Mouse (Mus musculus): Measurements from ENCODE around the gene Phkb.

Phkb gene

DNA sequence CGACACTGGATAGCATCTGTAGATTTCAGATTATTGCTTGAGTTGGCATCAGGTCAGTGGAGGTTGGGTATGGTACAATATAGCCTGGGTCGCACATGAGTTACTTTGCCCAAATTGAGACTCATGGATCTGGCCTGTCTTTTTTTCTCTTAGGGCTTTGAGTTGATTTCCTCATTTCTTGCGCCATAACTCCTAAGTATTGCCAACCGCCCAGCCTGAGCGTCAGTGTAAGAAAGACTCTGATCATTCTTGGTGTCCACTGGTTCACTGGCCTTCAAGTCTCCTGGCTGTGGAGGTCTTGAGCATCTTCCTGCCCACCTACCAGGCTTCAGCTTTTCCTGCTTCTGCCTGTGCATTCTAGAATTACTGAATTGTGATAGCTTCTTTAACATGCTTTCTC, 104.1 kb downstream of the Phkb start:
- in situ Hi-C loops (cut with MboI, MseI): no loop called here

DNA sequence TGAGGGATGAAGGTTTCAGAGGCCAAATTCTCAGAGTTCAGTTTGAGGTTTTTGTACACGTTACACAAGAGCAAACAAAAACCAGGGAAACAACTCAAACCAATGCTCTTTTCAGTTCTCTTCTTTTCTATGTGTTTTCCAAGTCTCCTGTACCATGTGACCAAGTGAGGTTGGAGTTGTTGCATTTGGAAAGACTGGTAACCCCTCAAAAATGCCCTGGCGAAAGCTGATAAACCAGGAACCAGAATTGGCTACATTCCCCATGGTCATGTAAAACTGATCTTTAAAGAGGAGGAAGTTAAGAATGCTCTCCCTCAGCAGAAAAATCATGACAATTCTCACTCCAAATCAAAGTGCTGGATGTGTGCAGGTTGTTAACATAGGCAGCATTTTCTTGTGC, 117.6 kb downstream of the Phkb start:
- in situ Hi-C loops (cut with MboI, MseI): no loop called here

DNA sequence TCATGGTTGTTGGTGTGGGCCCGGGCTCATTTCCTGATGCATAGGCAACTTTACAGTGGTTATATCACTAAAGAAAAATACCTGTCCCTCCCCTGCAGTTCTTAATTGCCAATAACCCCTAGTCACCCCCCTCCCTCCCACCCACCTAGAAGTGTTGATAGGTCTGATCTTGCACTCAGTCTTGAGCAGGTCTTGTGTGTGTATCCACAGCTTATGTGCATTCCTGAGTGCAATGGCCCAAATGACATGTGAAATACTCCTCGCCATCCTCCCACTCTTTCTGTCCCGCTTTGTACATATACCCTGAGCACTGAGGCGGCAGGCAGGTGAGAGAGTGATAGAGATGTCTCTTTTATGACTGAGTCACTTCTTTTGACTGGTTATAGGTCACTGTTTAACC, 119.1 kb downstream of the Phkb start:
- in situ Hi-C loops (cut with MboI, MseI): no loop called here

DNA sequence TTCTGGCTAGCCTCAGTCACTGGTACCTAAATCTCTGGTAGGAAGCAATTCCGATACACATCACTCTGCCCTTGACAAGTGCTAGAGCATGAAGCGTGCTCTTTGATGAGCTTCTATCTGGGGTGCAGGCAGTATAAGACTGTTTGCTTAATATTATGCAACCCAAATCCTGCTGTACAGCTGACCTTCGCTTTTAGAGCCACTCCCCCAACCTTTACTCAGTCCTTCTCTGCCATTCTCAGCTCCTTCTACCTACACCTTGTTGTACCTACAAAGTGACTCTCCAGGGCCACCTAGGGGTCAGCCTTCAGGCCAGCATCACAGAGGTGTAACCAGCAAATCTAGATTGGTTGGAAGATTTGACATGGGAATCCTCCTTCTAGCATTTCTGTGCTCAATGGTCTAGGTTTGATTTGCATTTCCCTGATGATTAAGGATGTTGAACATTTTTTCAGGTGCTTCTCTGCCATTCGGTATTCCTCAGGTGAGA, 136.9 kb downstream of the Phkb start:
- in situ Hi-C loops (cut with MboI, MseI): no loop called here

DNA sequence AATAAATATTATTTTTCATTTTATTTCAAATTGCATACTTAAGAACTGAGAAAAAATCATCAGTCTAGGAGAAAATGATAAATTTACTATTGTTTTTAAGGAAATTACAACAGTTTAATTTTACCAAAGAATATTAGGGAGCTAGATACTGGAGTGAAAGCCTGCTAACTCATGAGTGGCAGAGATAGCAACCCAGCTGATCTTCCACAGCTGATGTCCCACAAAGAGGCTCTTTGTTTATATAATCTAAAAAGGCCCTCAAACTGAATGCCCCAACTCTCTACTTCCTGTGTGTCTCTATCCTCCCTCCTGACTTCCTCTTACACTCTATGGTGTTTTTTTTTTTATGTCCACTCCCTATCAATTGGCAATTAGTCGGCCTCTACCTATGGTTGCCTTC, 152.2 kb downstream of the Phkb start:
- in situ Hi-C loops (cut with MboI, MseI): no loop called here

DNA sequence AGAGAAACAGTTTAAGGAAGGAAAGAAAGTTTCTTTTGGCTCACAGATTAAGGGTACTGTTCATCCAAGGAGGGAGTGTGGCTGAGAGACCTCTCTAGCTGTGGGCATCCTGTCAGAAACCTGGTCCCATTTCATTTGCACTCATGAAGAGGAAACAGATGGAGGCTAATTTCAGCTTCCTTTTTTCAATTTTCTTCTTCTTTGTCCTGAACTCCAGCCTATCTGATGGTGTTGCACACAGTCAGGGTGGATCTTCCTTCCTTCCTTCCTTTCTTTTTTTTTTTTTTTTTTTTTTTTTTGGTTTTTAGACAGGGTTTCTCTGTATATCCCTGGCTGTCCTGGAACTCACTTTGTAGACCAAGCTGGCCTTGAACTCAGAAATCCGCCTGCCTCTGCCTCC, 152.9 kb downstream of the Phkb start:
- in situ Hi-C loops (cut with MboI, MseI): no loop called here

GRCm38 (mm10) chr8:85995971-85996370, 155.2 kb downstream of the Phkb start:
- in situ Hi-C loops (cut with MboI, MseI): no loop called here

DNA sequence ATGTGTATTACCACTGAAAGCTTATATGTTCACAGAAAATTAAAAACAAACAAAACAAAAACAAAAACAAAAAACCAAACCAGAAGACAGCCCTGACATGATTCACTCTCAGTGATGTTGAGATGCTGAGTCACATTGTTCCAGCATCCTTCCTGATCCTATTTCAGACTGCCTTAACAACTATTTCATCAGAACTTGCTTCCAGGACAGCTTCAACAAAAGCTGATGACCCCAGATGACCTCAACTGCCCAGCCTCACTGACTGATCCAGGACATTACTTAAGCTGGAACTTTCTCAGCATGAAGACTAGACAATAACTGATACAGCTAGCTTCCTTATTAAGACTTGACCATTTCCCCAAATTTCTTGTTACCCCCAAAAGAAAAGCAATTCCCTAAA, 165.7 kb downstream of the Phkb start:
- in situ Hi-C loops (cut with MboI, MseI): no loop called here

DNA sequence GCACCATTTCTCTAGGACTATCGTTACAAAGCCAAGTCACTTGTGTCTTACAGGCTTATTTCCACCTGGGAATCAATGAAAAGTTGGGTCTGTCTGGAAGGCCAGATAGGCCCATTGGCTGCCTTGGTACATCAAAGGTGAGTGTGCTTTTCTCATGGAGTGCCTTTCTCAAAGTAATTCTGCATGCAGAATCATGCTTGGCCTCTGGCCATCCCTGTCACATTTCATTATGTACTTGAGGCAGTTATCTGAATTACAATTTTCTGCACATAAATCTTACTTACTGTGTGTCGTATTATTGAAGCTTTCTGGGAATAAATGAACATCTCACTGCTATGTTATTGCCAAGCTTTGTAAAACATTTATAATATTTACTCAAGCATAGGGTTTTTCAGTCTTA, 176.0 kb downstream of the Phkb start:
- in situ Hi-C loops (cut with MboI, MseI): no loop called here

DNA sequence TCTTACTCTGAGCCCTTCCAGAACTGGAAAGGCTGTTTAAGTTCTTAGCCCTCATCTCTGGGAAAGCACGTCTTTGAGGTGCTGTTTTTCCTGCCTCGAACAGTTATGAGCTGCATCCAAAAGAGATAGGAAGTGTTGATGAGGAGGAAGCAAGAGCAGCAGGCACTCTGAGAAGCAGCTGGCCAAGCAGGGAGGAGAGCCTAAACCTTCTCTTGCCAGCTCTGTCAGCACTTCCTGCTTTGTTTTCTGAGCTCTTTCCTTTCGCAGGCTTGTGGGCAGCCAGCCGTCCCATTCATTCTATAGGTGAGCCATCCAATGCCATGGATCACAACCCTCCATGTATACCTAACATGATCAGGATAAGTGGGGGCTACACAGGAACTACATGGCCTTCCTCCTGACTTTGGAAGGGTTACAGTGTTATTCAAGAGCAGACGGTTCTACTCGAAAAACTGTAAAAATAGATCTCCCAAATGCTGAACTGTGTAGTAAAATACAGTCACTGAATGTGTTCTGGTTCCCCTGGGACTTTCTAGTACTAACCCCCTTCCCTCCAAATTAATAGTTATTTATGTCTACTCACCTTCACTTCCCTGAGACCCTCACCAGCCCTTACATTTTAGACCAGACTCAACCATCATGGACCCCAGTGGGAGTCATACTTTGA, 188.0 kb downstream of the Phkb start:
- in situ Hi-C loops (cut with MboI, MseI): no loop called here

DNA sequence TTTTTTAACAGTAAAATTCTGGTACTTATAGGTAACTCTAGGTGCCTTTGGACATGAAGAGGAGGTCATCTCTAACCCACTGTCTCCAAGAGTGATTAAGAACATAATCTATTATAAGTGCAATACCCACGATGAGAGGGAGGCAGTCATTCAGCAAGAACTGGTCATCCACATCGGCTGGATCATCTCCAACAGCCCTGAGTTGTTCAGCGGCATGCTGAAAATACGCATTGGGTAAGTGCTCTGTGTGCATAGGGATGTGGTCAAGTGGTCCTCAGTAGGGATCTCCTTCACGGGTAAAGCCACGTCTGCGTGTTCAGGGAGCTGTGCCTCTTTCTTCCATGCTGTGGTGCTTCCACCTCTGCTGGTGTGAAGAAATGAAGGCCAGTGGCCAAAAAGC, 188.7 kb downstream of the Phkb start:
- in situ Hi-C loops (cut with MboI, MseI): no loop called here

- in situ Hi-C loops (cut with MboI, MseI): no loop called here
Observed at GRCm38 (mm10) chr8:86034662-86035365, 194.1 kb downstream of the Phkb start.

DNA sequence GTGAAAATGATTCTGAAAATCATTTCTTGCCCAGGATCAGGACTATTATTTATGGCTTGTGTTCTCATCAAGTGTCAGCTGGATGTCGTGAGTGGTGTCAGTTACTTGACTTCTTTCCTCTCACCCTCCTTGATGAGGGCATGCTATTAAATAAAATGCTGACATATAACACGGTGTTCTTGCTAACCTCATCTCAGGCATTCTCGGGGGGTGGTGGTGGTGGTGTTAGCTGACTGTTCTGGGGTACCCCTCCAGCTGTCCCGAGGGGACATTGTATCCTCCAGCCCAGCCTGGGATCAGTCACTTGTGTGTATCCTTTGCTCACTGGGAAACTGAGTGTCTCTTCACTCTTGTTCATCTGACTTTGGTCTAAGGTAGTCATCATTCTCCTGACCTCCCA, 194.6 kb downstream of the Phkb start:
- in situ Hi-C loops (cut with MboI, MseI): no loop called here

GRCm38 (mm10) chr8:86038462-86038861, 197.7 kb downstream of the Phkb start:
- in situ Hi-C loops (cut with MboI, MseI): no loop called here

- in situ Hi-C loops (cut with MboI, MseI): no loop called here
Observed at GRCm38 (mm10) chr8:86042049-86042448, 201.3 kb downstream of the Phkb start.

DNA sequence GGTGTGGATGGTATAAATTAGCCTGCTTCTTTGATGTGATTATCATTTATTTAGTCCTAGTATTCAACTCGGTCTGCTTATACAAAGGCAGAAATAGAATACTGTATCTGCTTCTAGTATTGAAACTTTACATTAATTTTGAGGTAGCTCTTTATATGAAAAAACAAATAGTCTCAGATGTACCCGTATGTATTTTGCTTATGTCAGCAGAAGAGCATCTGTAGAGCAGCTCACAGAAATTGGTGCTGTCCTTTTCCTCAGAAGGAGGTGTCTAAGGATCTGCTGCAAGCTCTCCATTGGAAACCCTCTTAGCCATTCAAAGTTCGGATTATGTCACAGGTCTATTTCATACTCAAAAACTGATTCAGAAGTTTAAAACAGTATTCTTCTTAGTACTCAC, 210.1 kb downstream of the Phkb start:
- in situ Hi-C loops (cut with MboI, MseI): no loop called here

GRCm38 (mm10) chr8:86052003-86052402, 211.2 kb downstream of the Phkb start:
- in situ Hi-C loops (cut with MboI, MseI): no loop called here

DNA sequence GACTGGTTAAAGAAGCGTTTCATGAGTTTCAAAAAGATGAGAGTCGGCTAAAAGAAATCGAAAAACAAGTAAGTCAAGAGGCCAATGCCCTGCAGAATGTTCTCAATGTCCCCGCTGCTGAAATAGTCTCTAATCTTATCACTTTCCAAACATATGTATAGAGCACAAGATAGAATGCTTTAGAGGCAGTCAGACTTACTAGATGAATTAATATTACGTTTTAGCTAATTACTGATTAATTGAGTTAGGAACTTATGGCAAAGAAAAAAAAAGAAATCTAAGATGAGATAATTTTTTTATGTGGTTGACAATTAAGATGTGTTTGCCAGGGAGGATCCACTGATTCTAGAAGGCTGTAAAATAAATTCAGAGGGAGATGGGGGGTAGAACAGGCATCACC, 217.9 kb downstream of the Phkb start:
- in situ Hi-C loops (cut with MboI, MseI): no loop called here

DNA sequence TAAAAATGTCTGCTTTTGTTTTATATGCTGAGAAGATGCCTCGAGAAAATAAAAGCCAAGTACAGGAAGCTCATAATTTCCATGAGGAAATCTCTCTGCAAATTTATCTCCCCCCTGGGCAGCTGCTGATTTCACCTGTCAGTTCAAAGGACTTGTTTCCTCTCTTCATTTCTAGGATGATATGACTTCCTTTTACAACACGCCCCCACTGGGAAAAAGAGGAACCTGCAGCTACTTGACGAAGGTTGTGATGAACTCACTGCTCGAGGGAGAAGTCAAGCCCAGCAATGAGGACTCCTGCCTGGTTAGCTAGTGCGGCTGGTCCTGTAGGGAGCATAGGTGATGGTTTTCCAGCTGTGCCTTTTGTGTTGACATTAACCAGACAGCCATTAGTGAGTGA, 218.4 kb downstream of the Phkb start:
- in situ Hi-C loops (cut with MboI, MseI): no loop called here

DNA sequence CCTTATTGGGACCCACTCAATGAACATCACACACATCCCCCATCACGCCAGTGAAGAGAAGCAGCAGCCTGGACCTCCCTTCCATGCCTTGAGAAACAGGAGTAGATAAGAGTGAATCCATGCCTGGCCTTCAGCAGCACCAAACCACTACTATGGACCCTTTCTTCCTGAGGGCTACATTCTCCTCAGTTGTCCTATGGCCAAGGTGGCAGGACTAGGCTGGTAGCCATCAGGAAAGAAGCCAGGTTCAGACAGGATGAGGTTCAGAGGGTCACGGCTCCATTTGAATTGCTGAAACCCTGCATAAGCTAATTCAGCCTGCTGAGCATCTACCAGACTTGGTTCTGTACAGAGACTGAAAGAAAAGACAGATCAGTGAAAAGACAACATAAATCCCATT, 222.7 kb downstream of the Phkb start:
- in situ Hi-C loops (cut with MboI, MseI): no loop called here

- in situ Hi-C loops (cut with MboI, MseI): no loop called here
Observed at GRCm38 (mm10) chr8:86079433-86079832, 238.7 kb downstream of the Phkb start.

DNA sequence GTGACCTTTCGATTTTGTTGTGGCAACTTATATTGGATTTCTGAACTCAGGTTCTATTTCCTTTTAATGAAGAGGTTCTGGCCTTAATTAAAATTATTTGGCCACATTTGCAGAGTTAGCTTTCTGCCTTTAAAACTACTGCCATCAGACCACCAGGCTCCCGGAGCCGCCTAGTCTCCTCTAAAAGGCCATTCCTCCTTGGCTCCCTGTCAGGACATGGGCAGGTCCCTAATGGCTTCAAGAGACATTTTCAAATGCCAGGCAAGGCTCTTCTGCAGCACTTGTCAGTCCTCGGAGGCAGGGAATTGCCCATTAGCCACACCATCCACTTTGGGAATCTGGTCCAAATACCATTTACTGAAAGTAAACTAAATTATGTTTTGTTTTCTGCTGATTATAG, 242.6 kb downstream of the Phkb start:
- in situ Hi-C loops (cut with MboI, MseI): no loop called here

DNA sequence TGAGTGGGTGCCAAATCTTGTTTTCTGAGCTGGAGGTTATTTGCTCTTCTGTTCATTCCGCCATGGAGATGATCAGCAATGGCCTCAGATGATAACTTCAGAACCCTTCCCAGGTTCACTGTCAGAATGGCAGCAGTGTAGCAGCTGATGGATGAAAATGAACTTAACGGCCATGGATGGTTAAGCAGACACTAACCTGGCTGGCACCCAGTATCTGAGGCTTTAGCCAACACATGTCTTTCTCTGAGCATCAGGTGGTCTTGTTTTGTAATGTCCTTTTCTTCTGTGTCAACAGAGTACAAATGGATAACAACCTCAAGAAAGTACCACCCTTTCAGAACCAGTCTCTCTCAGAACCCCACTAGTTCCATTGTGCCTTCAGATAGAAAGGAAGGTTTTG, 246.0 kb downstream of the Phkb start:
- in situ Hi-C loops (cut with MboI, MseI): no loop called here

GRCm38 (mm10) chr8:86087468-86087867, 246.7 kb downstream of the Phkb start:
- in situ Hi-C loops (cut with MboI, MseI): no loop called here

Data from regulatory T cell (primary cell).